Mouse (Mus musculus) liver, embryonic 15.5 days (tissue): Measurements from ENCODE around the gene Ttc9b. TPM values are rescaled to one million over a fixed set of nuclear protein-coding genes. Genes with fewer than 3 reads are reported as not detected.

Source experiments
- ATAC-seq: fragments of 200-750 bp; cut with Nextera tagmentation; 2 replicates; pipeline ENCODE4 v1.8.0; 2017; ENCODE audit warnings: moderate number of reproducible peaks, mild to moderate bottlenecking, moderate library complexity; ENCODE audit not compliant: insufficient read depth
- H3K27ac ChIP-seq: fragments of 300-500 bp; sonication (generic); replicated peaks from 2 replicates; pipeline ENCODE4 v1.5.1; 2015; ENCODE audit warnings: mild to moderate bottlenecking, inconsistent platforms
- H3K27me3 ChIP-seq: fragments of 300-500 bp; sonication (generic); 2 replicates; pipeline ENCODE4 v1.6.1; 2015; ENCODE audit warnings: mild to moderate bottlenecking, inconsistent platforms
- H3K36me3 ChIP-seq: fragments of 300-500 bp; sonication (generic); replicated peaks from 2 replicates; pipeline ENCODE4 v1.6.1; 2015; ENCODE audit warnings: moderate library complexity, mild to moderate bottlenecking, inconsistent platforms
- H3K4me1 ChIP-seq: fragments of 300-500 bp; sonication (generic); replicated peaks from 2 replicates; pipeline ENCODE4 v1.6.1; 2015; ENCODE audit warnings: inconsistent platforms
- H3K4me2 ChIP-seq: fragments of 300-500 bp; sonication (generic); 2 replicates; pipeline ENCODE4 v1.6.1; 2015; ENCODE audit warnings: moderate library complexity, mild to moderate bottlenecking, inconsistent platforms
- H3K4me3 ChIP-seq: fragments of 300-500 bp; sonication (generic); replicated peaks from 2 replicates; pipeline ENCODE4 v1.5.1; 2015; ENCODE audit warnings: mild to moderate bottlenecking, inconsistent platforms
- H3K9ac ChIP-seq: fragments of 300-500 bp; sonication (generic); 2 replicates; pipeline ENCODE4 v1.6.1; 2015; ENCODE audit warnings: moderate library complexity, mild to moderate bottlenecking, inconsistent platforms
- H3K9me3 ChIP-seq: fragments of 300-500 bp; sonication (generic); replicated peaks from 2 replicates; pipeline ENCODE4 v1.6.1; 2016; ENCODE audit warnings: inconsistent platforms
- WGBS: fragments of 180-500 bp; shearing (Covaris S2); methylation state at CpG from one replicate; pipeline ENCODE4 v1.1.7; 2015; ENCODE audit warnings: mixed read lengths; ENCODE audit not compliant: insufficient replicate concordance; 5-methylcytosine and 5-hydroxymethylcytosine counted together
- polyA plus RNA-seq: library from polyadenylated mRNA; unstranded; fragments of >200 nt; fragmentation: Nextera tagmentation; extraction: Ambion mirVana; gene quantifications from 2 replicates; pipeline ENCODE4 v1.2.1, GENCODE M21; 2015

The Ttc9b gene
- polyA plus RNA-seq, 1 experiment from 2014 or later: 0.05 TPM

GRCm38 (mm10) chr7:27688246-27688788 is 34.6 kb downstream of the Ttc9b start:
- peak overlapping the region; percentile 57 for H3K4me3 ChIP-seq
- 31% methylated on average over 14 of the region's 14 CpGs for WGBS
- no peaks in the 10 kb centered on the region for H3K36me3 ChIP-seq
- ATAC-seq: no peak
- H3K4me1 ChIP-seq: peaks cover 19% of the 10 kb centered on the region
- H3K27ac ChIP-seq: peak overlapping the region; percentile 66; the same call in 1 of the 2 replicates
- peak overlapping the region; percentile 78 for H3K4me2 ChIP-seq
- H3K27me3 ChIP-seq: peaks cover 3% of the 10 kb centered on the region
- H3K9me3 ChIP-seq: no peaks in the 10 kb centered on the region
- peak overlapping the region; percentile 55 for H3K9ac ChIP-seq

- Histone ChIP-seq H3K36me3 (no peaks in the 10 kb centered on the region), H3K9me3 (no peaks in the 10 kb centered on the region), H3K27me3 (peaks cover under 1% of the 10 kb centered on the region; the same call in 1 of the 2 replicates), H3K9ac (peak within 1 kb of the TSS; percentile 55), H3K4me3 (peak within 1 kb of the TSS; percentile 57), H3K4me2 (peak within 1 kb of the TSS; percentile 78), H3K27ac (peak within 1 kb of the TSS; percentile 66), H3K4me1 (peaks cover 19% of the 10 kb centered on the region)
- under 1% methylated on average over 19 of the region's 19 CpGs for WGBS
- peak; percentile 99 for ATAC-seq
Observed at GRCm38 (mm10) chr7:27688815-27689612, 35.3 kb downstream of the Ttc9b start, which contains the start of gene Zfp607b. Zfp607b (plus strand) TSS chr7:27689340.

- ATAC-seq: no peak
- 26% methylated on average over 5 of the region's 5 CpGs for WGBS
- no peaks in the 10 kb centered on the region for H3K36me3 ChIP-seq
Observed at GRCm38 (mm10) chr7:27691076-27691475, 37.4 kb downstream of the Ttc9b start.

GRCm38 (mm10) chr7:27696711-27697110 is 43.0 kb downstream of the Ttc9b start:
- ATAC-seq: no peak
- Histone ChIP-seq H3K36me3 (no peaks in the 10 kb centered on the region), H3K4me2 (no peak overlapping the region), H3K27ac (no peak overlapping the region), H3K9me3 (no peaks in the 10 kb centered on the region), H3K4me3 (no peak overlapping the region), H3K4me1 (no peaks in the 10 kb centered on the region), H3K9ac (no peak overlapping the region), H3K27me3 (no peaks in the 10 kb centered on the region)
- 48% methylated on average over 3 of the region's 3 CpGs for WGBS

More at GRCm38 (mm10) chr7:27691076-27691475, 37.4 kb downstream of the Ttc9b start:
- Histone ChIP-seq H3K4me3 (no peak overlapping the region), H3K9ac (no peak overlapping the region), H3K4me2 (no peak overlapping the region), H3K9me3 (no peaks in the 10 kb centered on the region), H3K4me1 (peaks cover 19% of the 10 kb centered on the region), H3K27ac (no peak overlapping the region), H3K27me3 (no peaks in the 10 kb centered on the region)

Other genes with a start within 250 kb of the Ttc9b start
- 0.06 and 0.09 TPM in 2 replicates for gene Sptbn4, start 206.2 kb upstream of the Ttc9b start, polyA plus RNA-seq
- gene Blvrb, start 205.9 kb upstream of the Ttc9b start, polyA plus RNA-seq: 920 and 1,009 TPM in 2 replicates
- gene Sertad3, start 180.1 kb upstream of the Ttc9b start, polyA plus RNA-seq: 35.6 and 38.9 TPM in 2 replicates
- 28.2 and 29.6 TPM in 2 replicates for gene Sertad1, start 167.0 kb upstream of the Ttc9b start, polyA plus RNA-seq
- gene Prx, start 154.6 kb upstream of the Ttc9b start, polyA plus RNA-seq: 0.67 and 0.75 TPM in 2 replicates
- 0.10 and 0.16 TPM in 2 replicates for gene Hipk4, start 130.6 kb upstream of the Ttc9b start, polyA plus RNA-seq
- gene Pld3, start 100.7 kb upstream of the Ttc9b start, polyA plus RNA-seq: 76.3 and 93.4 TPM in 2 replicates
- 15.7 and 17.3 TPM in 2 replicates for gene 2310022A10Rik, start 100.7 kb upstream of the Ttc9b start, polyA plus RNA-seq
- 26.4 and 28.3 TPM in 2 replicates for gene Akt2, start 62.4 kb upstream of the Ttc9b start, polyA plus RNA-seq
- 1.5 TPM in 2 replicates for gene Map3k10, start 20.7 kb downstream of the Ttc9b start, polyA plus RNA-seq
- 0.38 and 0.91 TPM in 2 replicates for gene Zfp607b, start 35.4 kb downstream of the Ttc9b start, polyA plus RNA-seq
- 4.8 and 5.0 TPM in 2 replicates for gene Zfp60, start 77.5 kb downstream of the Ttc9b start, polyA plus RNA-seq
- 0.55 and 0.63 TPM in 2 replicates for gene Zfp626, start 153.3 kb downstream of the Ttc9b start, polyA plus RNA-seq
- gene Zfp59, start 184.7 kb downstream of the Ttc9b start, polyA plus RNA-seq: 1.5 and 1.6 TPM in 2 replicates
- 0.99 and 1.0 TPM in 2 replicates for gene Zfp607a, start 203.6 kb downstream of the Ttc9b start, polyA plus RNA-seq